Comparison of ENCODE assay signal across 20 mouse cellular contexts in genomic region chr4:105910666-105911065, GRCm38 (mm10).
DNase-seq lines count a peak whose midpoint lies in the region; ATAC-seq and TF ChIP-seq lines count a peak whose summit lies in the region.
"Had no signal": no experiment of that assay in that cellular context is flagged by ENCODE, and none has a peak within 500 bp of the region (broad histone marks: within the 10 kb centered on the region; RNA-seq: fewer than 3 reads in every experiment).

No protein-coding gene starts in this region.

- no peak for TF ChIP-seq CTCF in stomach, postnatal 0 days (IDR thresholded peaks at IDR 0.05; ENCODE audit: low read depth)

- H3K4me2 ChIP-seq in kidney, embryonic 15.5 days, result no peak overlapping the region
- no peak overlapping the region for H3K4me2 ChIP-seq in lung, embryonic 15.5 days
- H3K4me2 ChIP-seq in stomach, embryonic 16.5 days (ENCODE audit: low read depth, low read length), result no peak overlapping the region
- H3K4me2 ChIP-seq in stomach, postnatal 0 days (replicated peaks; ENCODE audit: low read depth), result no peak overlapping the region
- H3K4me2 ChIP-seq: embryonic facial prominence, embryonic 12.5 days; heart, embryonic 13.5 days had no signal

- H3K4me3 ChIP-seq in kidney, embryonic 15.5 days (replicated peaks), result no peak overlapping the region
- no peak overlapping the region for H3K4me3 ChIP-seq in lung, embryonic 15.5 days
- no peak overlapping the region for H3K4me3 ChIP-seq in stomach, embryonic 16.5 days (replicated peaks; ENCODE audit: low read length)
- H3K4me3 ChIP-seq in stomach, postnatal 0 days (ENCODE audit: low read depth, low read length), result no peak overlapping the region
- H3K4me3 ChIP-seq: embryonic facial prominence, embryonic 12.5 days; erythroblast, embryonic 14.5 days; forebrain, embryonic 10.5 days; heart, embryonic 13.5 days had no signal

- no peaks in the 10 kb centered on the region for H3K27me3 ChIP-seq in kidney, embryonic 15.5 days
- H3K27me3 ChIP-seq in lung, embryonic 15.5 days, result no peaks in the 10 kb centered on the region
- no peaks in the 10 kb centered on the region for H3K27me3 ChIP-seq in stomach, embryonic 16.5 days (ENCODE audit: control insufficient read depth, insufficient read depth, low read length)
- no peaks in the 10 kb centered on the region for H3K27me3 ChIP-seq in stomach, postnatal 0 days (ENCODE audit: control insufficient read depth, insufficient read depth, low read length)
- H3K27me3 ChIP-seq: embryonic facial prominence, embryonic 12.5 days had no signal

- no peak overlapping the region for H3K9ac ChIP-seq in kidney, embryonic 15.5 days
- no peak overlapping the region for H3K9ac ChIP-seq in lung, embryonic 15.5 days
- no peak overlapping the region for H3K9ac ChIP-seq in stomach, embryonic 16.5 days (ENCODE audit: low read length)
- no peak overlapping the region for H3K9ac ChIP-seq in stomach, postnatal 0 days (ENCODE audit: low read length)
- H3K9ac ChIP-seq: embryonic facial prominence, embryonic 12.5 days; heart, embryonic 13.5 days had no signal

- no peak for DNase-seq in kidney, postnatal 10 days
- no peak for DNase-seq in lung, adult 18-20 months
- DNase-seq in stomach, postnatal 0 days (ENCODE audit: low spot score), result no peak
- DNase-seq: adrenal gland, postnatal 10 days; B cell, adult 2 months; cerebellum, adult 11 months; cerebellum, adult 8-10 months; cerebellum, postnatal 14 days; embryo, embryonic 11 days; gastrocnemius, postnatal 36 days; heart, postnatal 36 days had no signal

- H3K4me1 ChIP-seq in kidney, embryonic 15.5 days, result peaks cover 9% of the 10 kb centered on the region; the same call in 1 of the 2 replicates
- H3K4me1 ChIP-seq in lung, embryonic 15.5 days, result peaks cover 28% of the 10 kb centered on the region
- 0 out of 2 replicates have a peak, but pooled peaks cover 5% of the 10 kb centered on the region for H3K4me1 ChIP-seq in stomach, embryonic 16.5 days (ENCODE audit: control insufficient read depth, insufficient read depth, low read length)
- no peaks in the 10 kb centered on the region for H3K4me1 ChIP-seq in stomach, postnatal 0 days (replicated peaks; ENCODE audit: control insufficient read depth, insufficient read depth)

- no peaks in the 10 kb centered on the region for H3K36me3 ChIP-seq in kidney, embryonic 15.5 days
- no peaks in the 10 kb centered on the region for H3K36me3 ChIP-seq in lung, embryonic 15.5 days
- H3K36me3 ChIP-seq in stomach, embryonic 16.5 days (ENCODE audit: control insufficient read depth, insufficient read depth, low read length), result no peaks in the 10 kb centered on the region
- no peaks in the 10 kb centered on the region for H3K36me3 ChIP-seq in stomach, postnatal 0 days (ENCODE audit: control insufficient read depth, insufficient read depth, low read length)
- H3K36me3 ChIP-seq: embryonic facial prominence, embryonic 12.5 days; forebrain, embryonic 10.5 days; heart, embryonic 13.5 days had no signal

- WGBS in kidney, embryonic 15.5 days, result 81% methylated on average over 5 of the region's 5 CpGs
- WGBS in lung, embryonic 15.5 days, result 52% methylated on average over 5 of the region's 5 CpGs
- 73% methylated on average over 5 of the region's 5 CpGs for WGBS in stomach, embryonic 16.5 days
- WGBS in stomach, postnatal 0 days, result 58% methylated on average over 5 of the region's 5 CpGs

- 0 out of 2 replicates have a peak overlapping the region, but pooled peaks have one; percentile 18 for H3K27ac ChIP-seq in kidney, embryonic 15.5 days
- peak overlapping the region; percentile 39; the same call in 1 of the 2 replicates for H3K27ac ChIP-seq in lung, embryonic 15.5 days
- H3K27ac ChIP-seq in stomach, embryonic 16.5 days (ENCODE audit: low read length), result peak overlapping the region; percentile 59
- no peak overlapping the region for H3K27ac ChIP-seq in stomach, postnatal 0 days (replicated peaks)
- H3K27ac ChIP-seq: embryonic facial prominence, embryonic 12.5 days; forebrain, embryonic 10.5 days; heart, embryonic 13.5 days had no signal

- no peak for ATAC-seq in kidney, embryonic 15.5 days (replicated peaks; ENCODE audit: low FRiP score)
- peak; percentile 40; the same call in 1 of the 2 replicates for ATAC-seq in lung, embryonic 15.5 days (ENCODE audit: borderline replicate concordance, extremely low read depth, low FRiP score, low TSS enrichment)
- no peak for ATAC-seq in stomach, embryonic 16.5 days (ENCODE audit: insufficient read depth, low FRiP score)
- no peak for ATAC-seq in stomach, postnatal 0 days (ENCODE audit: low FRiP score, low TSS enrichment)
- ATAC-seq in CD4-positive, CD25-positive, alpha-beta regulatory T cell, adult 4 months, result no peak
- ATAC-seq: forebrain, embryonic 14.5 days had no signal

- no peak for TF ChIP-seq EP300 in stomach, postnatal 0 days (optimal IDR thresholded peaks at IDR 0.05)

- no peaks in the 10 kb centered on the region for H3K9me3 ChIP-seq in kidney, embryonic 15.5 days (replicated peaks)
- no peaks in the 10 kb centered on the region for H3K9me3 ChIP-seq in lung, embryonic 15.5 days
- no peaks in the 10 kb centered on the region for H3K9me3 ChIP-seq in stomach, embryonic 16.5 days (replicated peaks; ENCODE audit: control insufficient read depth, low read length)
- no peaks in the 10 kb centered on the region for H3K9me3 ChIP-seq in stomach, postnatal 0 days (ENCODE audit: control insufficient read depth, low read length)
- H3K9me3 ChIP-seq: embryonic facial prominence, embryonic 12.5 days; forebrain, embryonic 10.5 days; heart, embryonic 13.5 days had no signal
